Mouse (Mus musculus): ENCODE measurements at regions not wholly inside any gene's neighbourhood (a gene's known extent, or its start where the extent isn't known, plus 50 kb on each side); places are given as distances from the start of the nearest gene placed in this dataset.

GRCm38 (mm10) chr3:149227556-149227955, 237.2 kb upstream of the Adgrl2 start:
- DNase-seq (ENCODE audit: low read depth, low spot score), result no peak

GRCm38 (mm10) chr3:149226723-149227122, 236.4 kb upstream of the Adgrl2 start:
- DNase-seq (ENCODE audit: low read depth, low spot score), result no peak

- no peak for DNase-seq (ENCODE audit: low read depth, low spot score)
Measured at GRCm38 (mm10) chr3:149225684-149226083, 235.3 kb upstream of the Adgrl2 start.

GRCm38 (mm10) chr3:149224271-149224670, 233.9 kb upstream of the Adgrl2 start:
- DNase-seq (ENCODE audit: low read depth, low spot score), result no peak

GRCm38 (mm10) chr3:149223776-149224175, 233.4 kb upstream of the Adgrl2 start:
- no peak for DNase-seq (ENCODE audit: low read depth, low spot score)

- DNase-seq (ENCODE audit: low read depth, low spot score), result no peak
Measured at GRCm38 (mm10) chr3:149220958-149221357, 230.6 kb upstream of the Adgrl2 start.

DNA sequence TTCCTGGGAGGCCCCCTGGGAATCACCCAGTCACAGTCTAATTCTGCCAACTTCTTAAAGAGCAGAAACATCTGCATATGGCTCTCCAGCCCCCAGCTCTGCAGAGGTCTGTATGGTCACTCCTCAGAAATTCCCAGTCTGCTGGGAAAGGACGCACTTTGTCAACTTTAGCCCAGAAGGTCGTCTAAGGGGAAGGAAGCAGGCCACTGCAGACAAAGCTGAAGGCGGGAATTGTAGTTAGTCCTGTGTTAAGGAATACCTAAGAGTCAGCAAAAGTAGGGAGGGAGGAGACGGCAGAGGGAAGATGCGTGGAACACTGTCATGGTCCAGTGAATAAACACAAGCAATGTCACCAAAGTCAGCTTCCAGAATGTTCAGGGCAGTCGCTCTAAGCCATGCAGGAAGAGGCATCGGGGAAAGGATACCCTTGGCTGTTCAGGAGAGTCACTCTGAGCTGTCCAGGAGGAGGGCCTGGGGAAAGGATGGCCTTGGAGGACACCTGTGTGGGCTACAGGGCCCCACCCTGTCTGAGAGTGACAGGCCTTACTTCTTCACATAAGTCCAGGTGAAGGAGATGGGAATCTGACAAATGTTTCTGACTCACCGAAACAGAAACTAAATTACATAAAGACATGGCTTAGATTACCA, 230.1 kb upstream of the Adgrl2 start:
- DNase-seq (ENCODE audit: low read depth, low spot score), result no peak

- no peak for DNase-seq (ENCODE audit: low read depth, low spot score)
Measured at GRCm38 (mm10) chr3:149219381-149220303, 229.3 kb upstream of the Adgrl2 start.

DNA sequence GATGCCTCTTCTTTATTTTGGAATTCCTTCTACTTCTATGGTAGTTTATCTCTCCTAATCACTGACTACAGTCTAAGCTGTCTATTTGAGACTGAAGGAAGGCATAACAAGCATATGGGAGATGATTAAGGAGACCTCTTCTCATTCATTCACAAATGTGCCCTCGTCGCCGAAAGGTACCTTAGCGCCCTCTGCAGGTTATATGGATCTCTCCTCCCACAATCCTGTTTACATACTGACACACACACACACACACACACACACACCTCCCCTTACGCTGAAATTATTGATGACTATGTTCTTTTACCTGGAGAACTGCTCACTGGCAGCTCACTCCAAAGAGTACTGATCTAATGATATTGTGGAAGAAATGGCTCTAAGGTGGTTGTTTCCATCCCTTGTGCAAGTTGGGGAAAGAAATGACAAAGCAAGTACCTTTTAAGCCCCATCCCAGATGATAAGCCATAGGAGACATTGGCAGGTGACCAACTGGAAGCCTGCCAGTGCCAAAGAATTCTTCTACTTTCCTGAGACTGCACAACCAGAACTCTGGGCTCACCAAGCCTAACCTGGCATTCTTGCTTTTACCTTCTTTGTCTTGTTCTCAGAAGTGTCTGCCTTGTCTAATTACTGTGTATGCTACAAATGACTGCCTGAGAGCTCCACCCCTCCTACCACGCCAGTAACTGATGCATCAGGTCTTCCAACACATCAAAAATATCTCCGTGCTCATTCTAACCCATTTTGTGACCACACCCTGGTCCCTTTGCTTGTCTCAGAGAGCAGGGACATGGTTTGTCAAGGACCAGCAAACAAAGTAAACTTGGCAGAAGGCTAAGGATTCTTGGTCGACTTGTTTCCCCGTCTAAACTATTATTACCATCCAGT, 227.8 kb upstream of the Adgrl2 start:
- no peak for DNase-seq (ENCODE audit: low read depth, low spot score)

DNA sequence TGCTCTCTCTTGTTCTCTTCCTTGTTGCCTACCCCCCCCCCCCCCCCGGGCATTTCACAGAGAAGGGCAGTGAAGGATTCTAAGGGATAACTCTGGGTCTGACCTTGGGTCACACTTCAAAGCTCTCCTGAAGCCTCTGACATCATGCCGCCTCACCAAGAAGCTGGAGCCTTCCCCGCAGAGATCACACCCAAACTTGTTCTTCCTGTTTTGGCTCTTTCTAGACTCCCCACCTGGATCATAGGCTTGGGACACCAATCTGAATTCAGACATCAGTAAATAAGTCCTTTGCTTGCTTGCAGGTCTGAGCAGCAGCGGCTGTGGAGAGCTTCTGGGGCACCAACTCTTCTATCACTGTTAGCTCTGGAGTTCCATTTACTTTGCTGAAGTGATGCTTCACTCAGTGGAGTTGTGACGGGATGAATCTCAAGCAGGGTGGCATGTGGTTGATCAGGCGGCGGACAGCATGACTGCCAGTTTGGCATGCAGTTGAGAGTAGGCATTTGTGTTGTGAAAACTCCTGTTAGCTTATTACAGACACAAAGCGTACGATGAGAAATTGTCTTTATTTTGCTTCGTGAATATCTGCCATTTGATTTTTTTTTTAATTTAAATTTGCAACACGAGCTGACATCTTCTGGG, 226.5 kb upstream of the Adgrl2 start:
- DNase-seq (ENCODE audit: low read depth, low spot score), result no peak

- no peak for DNase-seq (ENCODE audit: low read depth, low spot score)
Measured at GRCm38 (mm10) chr3:149215691-149216090, 225.3 kb upstream of the Adgrl2 start.

- DNase-seq (ENCODE audit: low read depth, low spot score), result no peak
Measured at GRCm38 (mm10) chr3:149211909-149212308, 221.6 kb upstream of the Adgrl2 start.

DNA sequence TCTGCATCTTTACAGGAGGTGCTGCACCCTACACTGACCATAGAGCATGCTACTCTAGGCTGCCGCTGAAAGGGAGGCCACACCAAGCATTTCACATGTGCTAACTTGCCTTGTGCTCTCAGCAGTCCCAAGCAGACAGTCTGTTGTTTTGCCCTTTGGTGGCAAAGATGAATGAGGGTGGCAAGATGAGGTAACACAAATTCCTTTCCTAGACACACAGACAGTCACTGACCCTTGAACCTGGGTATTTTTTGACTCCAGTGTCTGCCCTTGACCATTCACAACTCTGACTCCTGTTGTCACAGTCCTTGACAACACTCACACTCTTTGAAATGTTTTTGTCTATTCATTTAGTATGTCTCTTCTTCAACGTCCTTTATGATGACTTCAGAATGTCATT, 218.9 kb upstream of the Adgrl2 start:
- no peak for DNase-seq (ENCODE audit: low read depth, low spot score)

DNA sequence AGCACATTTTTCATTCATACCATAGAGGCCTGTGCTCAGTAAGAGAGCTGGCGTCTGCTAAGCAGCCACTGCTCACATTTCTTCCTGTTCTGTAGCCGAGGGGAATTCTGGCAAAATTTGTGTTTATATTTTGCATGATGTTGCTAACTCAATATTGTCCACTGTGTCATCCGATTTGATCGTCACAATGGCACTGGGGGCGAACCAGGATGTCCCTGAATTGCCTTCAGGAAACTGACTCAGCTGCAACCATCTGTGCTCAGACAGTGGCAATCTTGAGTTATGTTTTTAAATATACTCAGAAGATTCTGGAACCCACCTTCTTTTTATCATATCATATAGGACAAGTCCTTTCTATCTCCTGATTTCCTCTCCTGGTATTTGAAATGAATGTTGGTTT, 213.1 kb upstream of the Adgrl2 start:
- DNase-seq (ENCODE audit: low read depth, low spot score), result no peak

DNA sequence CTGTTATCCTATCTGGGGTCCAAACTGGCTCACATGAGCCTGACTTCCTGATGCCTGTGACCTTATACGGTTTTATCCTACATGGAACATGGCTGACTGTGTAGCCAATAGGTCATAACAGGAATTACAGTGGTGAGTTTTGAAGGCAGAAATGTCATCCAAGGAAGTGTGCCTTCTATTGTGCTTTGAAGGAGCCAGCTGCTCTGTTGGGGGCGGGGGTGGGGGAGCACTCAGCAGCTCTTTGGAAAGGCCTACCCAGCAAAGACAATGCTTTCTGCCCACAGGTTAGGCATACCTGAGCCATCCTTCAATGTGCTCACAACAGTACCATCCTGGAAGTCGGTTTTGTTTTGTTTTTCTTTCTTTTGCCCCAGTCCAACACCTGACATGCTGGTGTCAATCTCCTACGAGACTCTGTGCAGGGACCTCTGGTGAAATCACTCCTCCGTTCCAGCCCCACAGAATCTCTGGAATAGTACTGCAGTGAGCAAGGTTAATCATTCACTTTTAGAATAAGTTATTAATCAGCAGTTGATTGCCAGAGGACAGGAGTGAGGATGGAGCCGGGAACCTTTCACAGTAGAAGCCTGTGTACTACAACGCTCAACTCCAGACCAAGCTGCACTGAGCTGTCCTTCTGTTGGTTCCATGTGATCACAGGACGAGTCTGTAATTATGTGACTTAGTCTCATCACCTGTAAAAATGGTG, 206.3 kb upstream of the Adgrl2 start:
- no peak for DNase-seq (ENCODE audit: low read depth, low spot score)

GRCm38 (mm10) chr3:149190856-149191576, 200.7 kb upstream of the Adgrl2 start:
- DNase-seq (ENCODE audit: low read depth, low spot score), result no peak

- DNase-seq (ENCODE audit: low read depth, low spot score), result no peak
Measured at GRCm38 (mm10) chr3:149184136-149184551, 193.8 kb upstream of the Adgrl2 start.

DNA sequence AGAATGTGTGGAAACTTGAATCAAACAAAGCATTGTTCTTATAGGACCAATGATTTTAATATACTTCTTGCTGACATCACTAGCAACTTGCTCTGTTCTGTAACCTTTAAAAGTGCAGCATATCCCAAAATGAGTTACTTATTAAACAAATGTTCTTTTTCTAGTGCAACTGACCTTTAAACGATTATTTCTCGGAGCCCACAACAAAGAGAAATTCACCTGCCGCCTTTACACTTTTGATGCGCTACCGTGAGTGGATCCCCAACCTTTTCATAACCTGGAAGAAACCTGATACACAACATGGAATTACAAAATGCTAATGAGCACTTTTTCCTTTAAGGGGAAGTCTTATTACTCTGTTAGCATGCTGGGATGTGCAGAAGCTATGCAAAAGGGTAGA, 191.7 kb upstream of the Adgrl2 start:
- DNase-seq (ENCODE audit: low read depth, low spot score), result no peak

GRCm38 (mm10) chr3:149180129-149180528, 189.8 kb upstream of the Adgrl2 start:
- DNase-seq (ENCODE audit: low read depth, low spot score), result no peak

- no peak for DNase-seq (ENCODE audit: low read depth, low spot score)
Measured at GRCm38 (mm10) chr3:149179486-149180116, 189.2 kb upstream of the Adgrl2 start.

Data from retina, postnatal 7 days (tissue).